Mouse (Mus musculus): ENCODE results near the gene Mpc2. TPM values are rescaled to one million over a fixed set of nuclear protein-coding genes. Genes with fewer than 3 reads are reported as not detected.

The Mpc2 gene
- polyA plus RNA-seq, 1 experiment from 2014 or later: 136 TPM

GRCm38 (mm10) chr1:165484688-165485233 is 24.3 kb downstream of the Mpc2 start, which contains the start of gene Adcy10:
TSS of gene Adcy10 (plus strand) at chr1:165485183.
- H3K4me2 ChIP-seq (ENCODE audit: low read length): no peak within 1 kb of the TSS
- H3K4me3 ChIP-seq (ENCODE audit: low read depth, low read length): no peak within 1 kb of the TSS
- H3K27ac ChIP-seq (ENCODE audit: low read depth): no peak within 1 kb of the TSS
- DNase-seq (ENCODE audit: low spot score): no peak
- H3K36me3 ChIP-seq (ENCODE audit: control insufficient read depth, insufficient read depth, low read length): peaks cover 11% of the 10 kb centered on the region; the same call in 1 of the 2 replicates
- H3K27me3 ChIP-seq (replicated peaks; ENCODE audit: control insufficient read depth, insufficient read depth, low read length): no peaks in the 10 kb centered on the region
- WGBS: 89% methylated on average over 8 of the region's 8 CpGs
- H3K9me3 ChIP-seq (ENCODE audit: control insufficient read depth, low read length): no peaks in the 10 kb centered on the region
- H3K9ac ChIP-seq (ENCODE audit: low read length): no peak within 1 kb of the TSS
- H3K4me1 ChIP-seq (replicated peaks; ENCODE audit: control insufficient read depth, insufficient read depth, low read length): no peaks in the 10 kb centered on the region
- no peak for ATAC-seq (replicated peaks; ENCODE audit: low FRiP score, low TSS enrichment, low read depth)

DNA sequence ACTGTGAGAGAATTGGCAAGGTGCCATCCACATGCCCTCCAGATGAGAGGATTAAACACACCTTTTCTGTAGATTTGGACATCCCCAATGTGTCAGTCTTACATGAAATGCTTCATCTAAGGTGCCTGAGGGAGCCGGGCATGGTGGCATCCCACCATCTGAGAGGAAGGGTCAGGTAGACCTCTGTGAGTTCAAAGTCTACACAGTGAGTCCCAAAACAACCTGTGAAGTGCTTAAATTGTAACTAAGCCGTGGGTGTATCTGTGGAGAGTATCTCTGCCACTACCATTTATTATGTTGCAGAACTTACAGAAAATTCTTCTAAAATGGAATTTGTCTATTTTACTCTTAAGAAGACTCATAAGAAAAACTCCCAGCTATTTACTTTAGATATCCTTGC is 25.7 kb downstream of the Mpc2 start:
- ATAC-seq (replicated peaks; ENCODE audit: low FRiP score, low TSS enrichment, low read depth): no peak
- WGBS: 89% methylated on average over 2 of the region's 2 CpGs
- no peak overlapping the region for H3K27ac ChIP-seq (ENCODE audit: low read depth)
- H3K9ac ChIP-seq (ENCODE audit: low read length): no peak overlapping the region
- H3K4me1 ChIP-seq (replicated peaks; ENCODE audit: control insufficient read depth, insufficient read depth, low read length): no peaks in the 10 kb centered on the region
- no peaks in the 10 kb centered on the region for H3K9me3 ChIP-seq (ENCODE audit: control insufficient read depth, low read length)
- H3K27me3 ChIP-seq (replicated peaks; ENCODE audit: control insufficient read depth, insufficient read depth, low read length): no peaks in the 10 kb centered on the region
- H3K4me2 ChIP-seq (ENCODE audit: low read length): no peak overlapping the region
- H3K36me3 ChIP-seq (ENCODE audit: control insufficient read depth, insufficient read depth, low read length): peaks cover 6% of the 10 kb centered on the region; the same call in 1 of the 2 replicates
- DNase-seq (ENCODE audit: low spot score): no peak
- no peak overlapping the region for H3K4me3 ChIP-seq (ENCODE audit: low read depth, low read length)

GRCm38 (mm10) chr1:165489197-165489596 is 28.8 kb downstream of the Mpc2 start:
- H3K4me3 ChIP-seq (ENCODE audit: low read depth, low read length): no peak overlapping the region
- ATAC-seq (replicated peaks; ENCODE audit: low FRiP score, low TSS enrichment, low read depth) (no peak), DNase-seq (ENCODE audit: low spot score) (no peak)
- no peak overlapping the region for H3K4me2 ChIP-seq (ENCODE audit: low read length)
- H3K9me3 ChIP-seq (ENCODE audit: control insufficient read depth, low read length): no peaks in the 10 kb centered on the region
- H3K27ac ChIP-seq (ENCODE audit: low read depth): no peak overlapping the region
- WGBS: 72% methylated on average over 4 of the region's 4 CpGs
- no peaks in the 10 kb centered on the region for H3K4me1 ChIP-seq (replicated peaks; ENCODE audit: control insufficient read depth, insufficient read depth, low read length)
- H3K9ac ChIP-seq (ENCODE audit: low read length): no peak overlapping the region
- H3K27me3 ChIP-seq (replicated peaks; ENCODE audit: control insufficient read depth, insufficient read depth, low read length): no peaks in the 10 kb centered on the region
- no peaks in the 10 kb centered on the region for H3K36me3 ChIP-seq (ENCODE audit: control insufficient read depth, insufficient read depth, low read length)

- Histone ChIP-seq H3K27me3 (replicated peaks; ENCODE audit: control insufficient read depth, insufficient read depth, low read length) (no peaks in the 10 kb centered on the region), H3K4me3 (ENCODE audit: low read depth, low read length) (no peak overlapping the region), H3K4me1 (replicated peaks; ENCODE audit: control insufficient read depth, insufficient read depth, low read length) (no peaks in the 10 kb centered on the region), H3K4me2 (ENCODE audit: low read length) (no peak overlapping the region), H3K9me3 (ENCODE audit: control insufficient read depth, low read length) (no peaks in the 10 kb centered on the region), H3K9ac (ENCODE audit: low read length) (no peak overlapping the region), H3K36me3 (ENCODE audit: control insufficient read depth, insufficient read depth, low read length) (no peaks in the 10 kb centered on the region), H3K27ac (ENCODE audit: low read depth) (no peak overlapping the region)
- ATAC-seq (replicated peaks; ENCODE audit: low FRiP score, low TSS enrichment, low read depth) (no peak), DNase-seq (ENCODE audit: low spot score) (no peak)
- WGBS: 65% methylated on average over 3 of the region's 3 CpGs
Observed at GRCm38 (mm10) chr1:165498856-165499255, 38.4 kb downstream of the Mpc2 start.

GRCm38 (mm10) chr1:165503307-165504024 is 43.0 kb downstream of the Mpc2 start:
- WGBS: 19% methylated on average over 10 of the region's 10 CpGs
- H3K27ac ChIP-seq (ENCODE audit: low read depth): no peak overlapping the region

GRCm38 (mm10) chr1:165506303-165506702 is 45.9 kb downstream of the Mpc2 start:
- no peak overlapping the region for H3K9ac ChIP-seq (ENCODE audit: low read length)
- H3K27me3 ChIP-seq (replicated peaks; ENCODE audit: control insufficient read depth, insufficient read depth, low read length): no peaks in the 10 kb centered on the region
- no peaks in the 10 kb centered on the region for H3K4me1 ChIP-seq (replicated peaks; ENCODE audit: control insufficient read depth, insufficient read depth, low read length)
- no peak overlapping the region for H3K4me2 ChIP-seq (ENCODE audit: low read length)
- no peak overlapping the region for H3K4me3 ChIP-seq (ENCODE audit: low read depth, low read length)
- DNase-seq (ENCODE audit: low spot score) (no peak), ATAC-seq (replicated peaks; ENCODE audit: low FRiP score, low TSS enrichment, low read depth) (no peak)
- H3K36me3 ChIP-seq (ENCODE audit: control insufficient read depth, insufficient read depth, low read length): no peaks in the 10 kb centered on the region
- no peak overlapping the region for H3K27ac ChIP-seq (ENCODE audit: low read depth)
- 89% methylated on average over 6 of the region's 6 CpGs for WGBS
- no peaks in the 10 kb centered on the region for H3K9me3 ChIP-seq (ENCODE audit: control insufficient read depth, low read length)

More at GRCm38 (mm10) chr1:165503307-165504024, 43.0 kb downstream of the Mpc2 start:
- Histone ChIP-seq H3K4me1 (replicated peaks; ENCODE audit: control insufficient read depth, insufficient read depth, low read length) (no peaks in the 10 kb centered on the region), H3K4me3 (ENCODE audit: low read depth, low read length) (no peak overlapping the region), H3K27me3 (replicated peaks; ENCODE audit: control insufficient read depth, insufficient read depth, low read length) (no peaks in the 10 kb centered on the region), H3K36me3 (ENCODE audit: control insufficient read depth, insufficient read depth, low read length) (no peaks in the 10 kb centered on the region), H3K9me3 (ENCODE audit: control insufficient read depth, low read length) (no peaks in the 10 kb centered on the region), H3K9ac (ENCODE audit: low read length) (no peak overlapping the region), H3K4me2 (ENCODE audit: low read length) (no peak overlapping the region)
- 0 out of 2 replicates have a peak, but pooled peaks have one; percentile 27 for ATAC-seq (replicated peaks; ENCODE audit: low FRiP score, low TSS enrichment, low read depth)
- DNase-seq (ENCODE audit: low spot score): no peak

DNA sequence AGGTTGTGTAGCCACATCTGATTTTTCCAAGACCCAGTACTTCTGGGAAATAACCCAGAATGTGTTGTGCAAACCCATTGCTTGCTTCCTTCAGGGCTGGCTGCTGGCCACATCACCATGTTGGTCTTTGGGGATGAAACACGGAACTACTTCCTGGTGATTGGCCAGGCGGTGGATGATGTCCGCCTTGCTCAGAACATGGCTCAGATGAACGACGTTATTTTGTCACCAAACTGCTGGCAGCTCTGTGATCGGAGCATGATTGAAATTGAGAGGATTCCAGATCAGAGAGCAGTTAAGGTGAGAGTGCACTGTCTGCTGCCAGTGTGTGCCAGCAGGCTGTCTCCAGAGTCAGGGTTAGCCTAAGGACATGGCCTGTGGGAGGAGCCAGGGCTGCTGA is 49.7 kb downstream of the Mpc2 start:
- 84% methylated on average over 6 of the region's 6 CpGs for WGBS
- ATAC-seq (replicated peaks; ENCODE audit: low FRiP score, low TSS enrichment, low read depth) (no peak), DNase-seq (ENCODE audit: low spot score) (no peak)
- H3K4me2 ChIP-seq (ENCODE audit: low read length): no peak overlapping the region
- H3K36me3 ChIP-seq (ENCODE audit: control insufficient read depth, insufficient read depth, low read length): no peaks in the 10 kb centered on the region
- H3K9me3 ChIP-seq (ENCODE audit: control insufficient read depth, low read length): no peaks in the 10 kb centered on the region
- H3K4me1 ChIP-seq (replicated peaks; ENCODE audit: control insufficient read depth, insufficient read depth, low read length): no peaks in the 10 kb centered on the region
- H3K27me3 ChIP-seq (replicated peaks; ENCODE audit: control insufficient read depth, insufficient read depth, low read length): no peaks in the 10 kb centered on the region
- H3K27ac ChIP-seq (ENCODE audit: low read depth): no peak overlapping the region
- H3K4me3 ChIP-seq (ENCODE audit: low read depth, low read length): no peak overlapping the region
- H3K9ac ChIP-seq (ENCODE audit: low read length): no peak overlapping the region

- Histone ChIP-seq H3K36me3 (ENCODE audit: control insufficient read depth, insufficient read depth, low read length) (no peaks in the 10 kb centered on the region), H3K9ac (ENCODE audit: low read length) (no peak overlapping the region), H3K4me2 (ENCODE audit: low read length) (no peak overlapping the region), H3K9me3 (ENCODE audit: control insufficient read depth, low read length) (no peaks in the 10 kb centered on the region), H3K27ac (ENCODE audit: low read depth) (no peak overlapping the region), H3K4me3 (ENCODE audit: low read depth, low read length) (no peak overlapping the region), H3K4me1 (replicated peaks; ENCODE audit: control insufficient read depth, insufficient read depth, low read length) (no peaks in the 10 kb centered on the region), H3K27me3 (replicated peaks; ENCODE audit: control insufficient read depth, insufficient read depth, low read length) (no peaks in the 10 kb centered on the region)
- DNase-seq (ENCODE audit: low spot score) (no peak), ATAC-seq (replicated peaks; ENCODE audit: low FRiP score, low TSS enrichment, low read depth) (no peak)
- 88% methylated on average over 7 of the region's 7 CpGs for WGBS
Observed at GRCm38 (mm10) chr1:165520716-165521115, 60.3 kb downstream of the Mpc2 start.

All from intestine, embryonic 14.5 days (tissue).